In the genomic region with DNA sequence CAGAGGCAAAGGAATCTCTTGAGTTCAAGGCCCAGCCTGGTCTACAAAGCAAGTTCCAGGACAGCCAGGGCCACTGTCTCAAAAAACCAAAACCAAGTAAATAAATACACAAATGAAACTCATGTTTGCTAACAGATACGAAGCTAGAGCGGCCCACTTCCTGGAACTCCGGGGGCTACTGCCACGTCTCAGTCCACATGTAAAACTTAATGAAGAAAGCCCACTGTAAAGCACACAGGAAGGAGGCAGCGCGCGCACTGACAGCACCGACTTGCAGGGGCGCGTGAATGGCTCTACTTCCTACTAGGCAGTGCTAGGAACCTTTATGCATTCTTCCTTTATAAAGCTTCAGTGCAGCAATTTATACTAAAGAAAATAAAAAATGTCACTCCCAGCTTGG, we compare ENCODE assay signal across 23 mouse cellular contexts. TPM values are rescaled to one million over a fixed set of nuclear protein-coding genes. Genes with fewer than 3 reads are reported as not detected.
DNase-seq lines count a peak whose midpoint lies in the region; ATAC-seq and TF ChIP-seq lines count a peak whose summit lies in the region.
"Had no signal": no experiment of that assay in that cellular context is flagged by ENCODE, and none has a peak within 500 bp of the region (broad histone marks: within the 10 kb centered on the region; RNA-seq: fewer than 3 reads in every experiment).

No protein-coding gene starts in this region.

- peak; percentile 23 for DNase-seq in thymus, postnatal 14 days
- no peak for DNase-seq in thymus, postnatal 25 days
- no peak for DNase-seq in kidney, postnatal 10 days
- DNase-seq: adrenal gland, postnatal 36 days; cerebellum, adult 9-11 months; forebrain, postnatal 0 days; gastrocnemius, postnatal 14 days; heart, adult 18-20 months; heart, postnatal 14 days; kidney, adult 9 months; kidney, postnatal 36 days; lung, postnatal 4 days; midbrain, embryonic 14.5 days had no signal

- 73% methylated on average over 10 of the region's 10 CpGs for WGBS in intestine, postnatal 0 days
- 81% methylated on average over 10 of the region's 10 CpGs for WGBS in intestine, embryonic 15.5 days
- 52% methylated on average over 10 of the region's 10 CpGs for WGBS in liver, embryonic 15.5 days (ENCODE audit: insufficient replicate concordance)
- 89% methylated on average over 10 of the region's 10 CpGs for WGBS in hindbrain, embryonic 13.5 days

- TF ChIP-seq CTCF in intestine, postnatal 0 days (IDR thresholded peaks at IDR 0.05; ENCODE audit: low read depth): no peak

- no peak overlapping the region for H3K9ac ChIP-seq in intestine, postnatal 0 days (ENCODE audit: low read depth, low read length)
- H3K9ac ChIP-seq in intestine, embryonic 15.5 days: no peak overlapping the region
- H3K9ac ChIP-seq in liver, embryonic 15.5 days: no peak overlapping the region
- H3K9ac ChIP-seq in hindbrain, embryonic 13.5 days: no peak overlapping the region
- H3K9ac ChIP-seq: forebrain, postnatal 0 days; heart, embryonic 13.5 days; hindbrain, embryonic 12.5 days had no signal

- H3K27ac ChIP-seq in intestine, postnatal 0 days (ENCODE audit: low read depth, low read length): 0 out of 2 replicates have a peak overlapping the region, but pooled peaks have one; percentile 31
- H3K27ac ChIP-seq in intestine, embryonic 15.5 days: no peak overlapping the region
- no peak overlapping the region for H3K27ac ChIP-seq in liver, embryonic 15.5 days (replicated peaks)
- H3K27ac ChIP-seq in hindbrain, embryonic 13.5 days: no peak overlapping the region
- H3K27ac ChIP-seq: forebrain, embryonic 10.5 days; heart, embryonic 13.5 days; hindbrain, embryonic 12.5 days had no signal

- no peaks in the 10 kb centered on the region for H3K27me3 ChIP-seq in intestine, postnatal 0 days (replicated peaks; ENCODE audit: control insufficient read depth, insufficient read depth, low read length)
- no peaks in the 10 kb centered on the region for H3K27me3 ChIP-seq in intestine, embryonic 15.5 days (replicated peaks)
- no peaks in the 10 kb centered on the region for H3K27me3 ChIP-seq in liver, embryonic 15.5 days
- H3K27me3 ChIP-seq in hindbrain, embryonic 13.5 days: no peaks in the 10 kb centered on the region
- H3K27me3 ChIP-seq: heart, embryonic 13.5 days; hindbrain, embryonic 12.5 days had no signal

- no peak overlapping the region for H3K4me2 ChIP-seq in intestine, postnatal 0 days (replicated peaks; ENCODE audit: low read depth)
- no peak overlapping the region for H3K4me2 ChIP-seq in intestine, embryonic 15.5 days (replicated peaks)
- H3K4me2 ChIP-seq in liver, embryonic 15.5 days: 0 out of 2 replicates have a peak overlapping the region, but pooled peaks have one; percentile 20
- H3K4me2 ChIP-seq in hindbrain, embryonic 13.5 days: no peak overlapping the region
- H3K4me2 ChIP-seq: heart, embryonic 13.5 days; hindbrain, embryonic 12.5 days had no signal

- no peak for ATAC-seq in intestine, postnatal 0 days
- ATAC-seq in intestine, embryonic 15.5 days: no peak
- ATAC-seq in liver, embryonic 15.5 days (ENCODE audit: insufficient read depth): no peak
- no peak for ATAC-seq in hindbrain, embryonic 13.5 days (ENCODE audit: low FRiP score)
- ATAC-seq: forebrain, postnatal 0 days had no signal

- H3K4me3 ChIP-seq in intestine, postnatal 0 days (ENCODE audit: low read depth, low read length): no peak overlapping the region
- H3K4me3 ChIP-seq in intestine, embryonic 15.5 days (replicated peaks): no peak overlapping the region
- H3K4me3 ChIP-seq in liver, embryonic 15.5 days (replicated peaks): no peak overlapping the region
- H3K4me3 ChIP-seq in hindbrain, embryonic 13.5 days: no peak overlapping the region
- H3K4me3 ChIP-seq: forebrain, embryonic 10.5 days; heart, embryonic 13.5 days; hindbrain, embryonic 12.5 days had no signal

- no peaks in the 10 kb centered on the region for H3K9me3 ChIP-seq in intestine, postnatal 0 days (ENCODE audit: control insufficient read depth)
- H3K9me3 ChIP-seq in intestine, embryonic 15.5 days: no peaks in the 10 kb centered on the region
- H3K9me3 ChIP-seq in liver, embryonic 15.5 days (replicated peaks): no peaks in the 10 kb centered on the region
- H3K9me3 ChIP-seq in hindbrain, embryonic 13.5 days: no peaks in the 10 kb centered on the region
- H3K9me3 ChIP-seq: forebrain, embryonic 10.5 days; heart, embryonic 13.5 days; hindbrain, embryonic 12.5 days had no signal

- 0 out of 2 replicates have a peak, but pooled peaks cover 4% of the 10 kb centered on the region for H3K4me1 ChIP-seq in intestine, postnatal 0 days (replicated peaks; ENCODE audit: control insufficient read depth, insufficient read depth, low read length)
- H3K4me1 ChIP-seq in intestine, embryonic 15.5 days (replicated peaks): peaks cover 23% of the 10 kb centered on the region
- H3K4me1 ChIP-seq in liver, embryonic 15.5 days (replicated peaks): peaks cover 77% of the 10 kb centered on the region
- H3K4me1 ChIP-seq in hindbrain, embryonic 13.5 days (replicated peaks): peaks cover 42% of the 10 kb centered on the region

- H3K36me3 ChIP-seq in intestine, postnatal 0 days (ENCODE audit: control insufficient read depth, insufficient read depth): peaks cover 19% of the 10 kb centered on the region
- peaks cover 8% of the 10 kb centered on the region; the same call in 1 of the 2 replicates for H3K36me3 ChIP-seq in intestine, embryonic 15.5 days
- H3K36me3 ChIP-seq in liver, embryonic 15.5 days (replicated peaks): peaks cover 24% of the 10 kb centered on the region
- peaks cover 24% of the 10 kb centered on the region for H3K36me3 ChIP-seq in hindbrain, embryonic 13.5 days

RNA-seq across cellular contexts. Expression of gene Srpk1, which starts 4.9 kb away (rescaled TPM):
- polyA plus RNA-seq in intestine, postnatal 0 days (2015; fragmentation: Nextera tagmentation; extraction: Ambion mirVana): 55.2 and 70.3 TPM in 2 replicates
- 97.1 and 97.5 TPM in 2 replicates for polyA plus RNA-seq in intestine, embryonic 15.5 days (2015; fragmentation: Nextera tagmentation; extraction: Ambion mirVana)
- 24.7 and 30.2 TPM in 2 replicates for polyA plus RNA-seq in liver, embryonic 15.5 days (2015; fragmentation: Nextera tagmentation; extraction: Ambion mirVana)
- polyA plus RNA-seq in hindbrain, embryonic 13.5 days (2015; fragmentation: Nextera tagmentation; extraction: Ambion mirVana): 105 and 107 TPM in 2 replicates

RNA-seq across cellular contexts. Expression of gene Lhfpl5, which starts 42.2 kb away (rescaled TPM):
- polyA plus RNA-seq in intestine, postnatal 0 days (2015; fragmentation: Nextera tagmentation; extraction: Ambion mirVana): 0.90 and 1.3 TPM in 2 replicates
- 1.3 and 1.8 TPM in 2 replicates for polyA plus RNA-seq in intestine, embryonic 15.5 days (2015; fragmentation: Nextera tagmentation; extraction: Ambion mirVana)
- polyA plus RNA-seq in liver, embryonic 15.5 days (2015; fragmentation: Nextera tagmentation; extraction: Ambion mirVana): 0.06 and 0.10 TPM in 2 replicates
- 6.4 and 7.2 TPM in 2 replicates for polyA plus RNA-seq in hindbrain, embryonic 13.5 days (2015; fragmentation: Nextera tagmentation; extraction: Ambion mirVana)
- polyA plus RNA-seq: liver, adult 2 months; spleen, adult 2 months had no signal

RNA-seq across cellular contexts. Expression of gene Clps, which starts 57.1 kb away (rescaled TPM):
- polyA plus RNA-seq in intestine, postnatal 0 days (2015; fragmentation: Nextera tagmentation; extraction: Ambion mirVana): 104 and 125 TPM in 2 replicates
- polyA plus RNA-seq in intestine, embryonic 15.5 days (2015; fragmentation: Nextera tagmentation; extraction: Ambion mirVana): 958 and 2,971 TPM in 2 replicates
- 4.2 and 30.4 TPM in 2 replicates for polyA plus RNA-seq in liver, embryonic 15.5 days (2015; fragmentation: Nextera tagmentation; extraction: Ambion mirVana)
- 0.58 TPM in 1 of 2 replicates, not detected in the other for polyA plus RNA-seq in hindbrain, embryonic 13.5 days (2015; fragmentation: Nextera tagmentation; extraction: Ambion mirVana)
- polyA plus RNA-seq: forebrain, embryonic 10.5 days; forebrain, postnatal 0 days; hindbrain, embryonic 12.5 days; midbrain, embryonic 14.5 days; neural tube, embryonic 14.5 days had no signal
